Mouse (Mus musculus) midbrain, embryonic 15.5 days (tissue): Measurements from ENCODE around the gene Hsd17b11. TPM values are rescaled to one million over a fixed set of nuclear protein-coding genes. Genes with fewer than 3 reads are reported as not detected.

Source experiments
- ATAC-seq: fragments of 200-750 bp; cut with Nextera tagmentation; replicated peaks from 2 replicates; pipeline ENCODE4 v1.8.0; 2017; ENCODE audit warnings: moderate TSS enrichment
- H3K27ac ChIP-seq: fragments of 300-500 bp; sonication (generic); 2 replicates; pipeline ENCODE4 v1.5.1; 2015; ENCODE audit warnings: mild to moderate bottlenecking, inconsistent platforms
- H3K27me3 ChIP-seq: fragments of 300-500 bp; sonication (generic); replicated peaks from 2 replicates; pipeline ENCODE4 v1.6.1; 2015; ENCODE audit warnings: inconsistent platforms
- H3K36me3 ChIP-seq: fragments of 300-500 bp; sonication (generic); replicated peaks from 2 replicates; pipeline ENCODE4 v1.6.1; 2015; ENCODE audit warnings: inconsistent platforms
- H3K4me1 ChIP-seq: fragments of 300-500 bp; sonication (generic); 2 replicates; pipeline ENCODE4 v1.6.1; 2015; ENCODE audit warnings: inconsistent platforms
- H3K4me2 ChIP-seq: fragments of 300-500 bp; sonication (generic); 2 replicates; pipeline ENCODE4 v1.6.1; 2015; ENCODE audit warnings: inconsistent platforms, mild to moderate bottlenecking, moderate library complexity
- H3K4me3 ChIP-seq: fragments of 300-500 bp; sonication (generic); 2 replicates; pipeline ENCODE4 v1.5.1; 2015; ENCODE audit warnings: mild to moderate bottlenecking, inconsistent platforms
- H3K9ac ChIP-seq: fragments of 300-500 bp; sonication (generic); 2 replicates; pipeline ENCODE4 v1.6.1; 2015; ENCODE audit warnings: mild to moderate bottlenecking, inconsistent platforms
- H3K9me3 ChIP-seq: fragments of 300-500 bp; sonication (generic); 2 replicates; pipeline ENCODE4 v1.6.1; 2016; ENCODE audit warnings: inconsistent platforms
- WGBS: fragments of 180-500 bp; shearing (Covaris S2); methylation state at CpG from one replicate; pipeline ENCODE4 v1.1.7; 2015; ENCODE audit warnings: mixed read lengths; 5-methylcytosine and 5-hydroxymethylcytosine counted together
- polyA plus RNA-seq: library from polyadenylated mRNA; unstranded; fragments of >200 nt; fragmentation: Nextera tagmentation; extraction: Ambion mirVana; gene quantifications from 2 replicates; pipeline ENCODE4 v1.2.1, GENCODE M21; 2015

Hsd17b11 gene
- polyA plus RNA-seq: 2.2 and 2.6 TPM in 2 replicates

- ATAC-seq: peak; percentile 81
- Histone ChIP-seq H3K9ac (peak within 1 kb of the TSS; percentile 53), H3K9me3 (no peaks in the 10 kb centered on the region), H3K27me3 (peaks cover 10% of the 10 kb centered on the region; the same call in 1 of the 2 replicates), H3K27ac (0 out of 2 replicates have a peak within 1 kb of the TSS, but pooled peaks have one; percentile 30), H3K4me2 (peak within 1 kb of the TSS; percentile 78), H3K4me3 (peak within 1 kb of the TSS; percentile 46), H3K4me1 (peaks cover 7% of the 10 kb centered on the region), H3K36me3 (no peaks in the 10 kb centered on the region)
- 1% methylated on average over 31 of the region's 31 CpGs for WGBS
Measured at GRCm38 (mm10) chr5:104021597-104022378, at the start of gene Hsd17b11. TSS of gene Hsd17b11 (minus strand) at chr5:104021919.

DNA sequence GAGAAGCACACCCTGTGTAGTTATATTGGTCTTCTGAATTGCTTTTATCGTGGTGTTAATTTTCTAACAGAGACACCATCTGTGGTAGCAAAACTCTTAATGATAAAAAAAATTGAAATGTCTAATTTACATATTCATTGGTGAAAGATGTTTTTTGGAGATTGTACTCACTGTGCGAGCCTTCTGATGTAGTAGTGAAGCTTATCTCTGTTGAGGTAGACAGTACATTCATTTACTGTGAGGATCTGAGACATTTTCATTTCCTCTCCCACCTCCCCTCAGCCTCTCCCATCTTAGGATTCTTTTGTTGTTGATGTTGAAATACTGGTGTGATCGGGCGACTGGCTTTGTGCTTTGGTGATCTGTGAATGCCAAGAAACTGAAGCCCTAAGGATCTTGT, 49.3 kb upstream of the Hsd17b11 start:
- no peak for ATAC-seq
- no peaks in the 10 kb centered on the region for H3K36me3 ChIP-seq
- peaks cover 5% of the 10 kb centered on the region; the same call in 1 of the 2 replicates for H3K4me1 ChIP-seq
- no peaks in the 10 kb centered on the region for H3K9me3 ChIP-seq
- 0 out of 2 replicates have a peak, but pooled peaks cover 3% of the 10 kb centered on the region for H3K27me3 ChIP-seq
- no peak overlapping the region for H3K9ac ChIP-seq
- no peak overlapping the region for H3K27ac ChIP-seq
- H3K4me2 ChIP-seq: no peak overlapping the region
- no peak overlapping the region for H3K4me3 ChIP-seq
- WGBS: 65% methylated on average over 4 of the region's 4 CpGs

DNA sequence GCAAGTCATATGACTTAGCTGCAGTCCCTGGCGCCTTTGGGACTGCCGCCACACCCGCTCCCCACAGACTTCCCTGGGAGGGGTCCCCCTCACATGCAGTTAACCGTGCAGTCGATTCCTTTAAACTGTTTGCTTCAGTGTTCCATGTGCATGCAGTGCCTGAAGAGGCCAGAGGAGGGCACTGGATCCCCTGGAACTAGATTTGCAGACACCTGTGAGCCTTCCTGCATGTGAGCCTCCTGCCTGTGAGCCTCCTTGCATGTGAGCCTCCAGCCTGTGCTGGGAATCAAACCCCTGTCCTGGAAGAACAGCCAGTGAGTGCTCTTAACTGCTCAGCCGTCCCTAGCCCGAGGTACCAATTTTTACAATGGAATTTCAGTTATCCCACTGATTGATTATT, 47.0 kb upstream of the Hsd17b11 start:
- H3K36me3 ChIP-seq: 0 out of 2 replicates have a peak, but pooled peaks cover 4% of the 10 kb centered on the region
- no peaks in the 10 kb centered on the region for H3K27me3 ChIP-seq
- no peak overlapping the region for H3K27ac ChIP-seq
- no peak overlapping the region for H3K4me3 ChIP-seq
- H3K9me3 ChIP-seq: no peaks in the 10 kb centered on the region
- H3K9ac ChIP-seq: no peak overlapping the region
- no peak overlapping the region for H3K4me2 ChIP-seq
- ATAC-seq: no peak
- WGBS: 82% methylated on average over 7 of the region's 7 CpGs
- H3K4me1 ChIP-seq: peaks cover 5% of the 10 kb centered on the region; the same call in 1 of the 2 replicates

- Histone ChIP-seq H3K4me3 (no peak overlapping the region), H3K27me3 (no peaks in the 10 kb centered on the region), H3K9ac (no peak overlapping the region), H3K4me2 (no peak overlapping the region), H3K36me3 (peaks cover 13% of the 10 kb centered on the region), H3K27ac (no peak overlapping the region), H3K4me1 (no peaks in the 10 kb centered on the region), H3K9me3 (no peaks in the 10 kb centered on the region)
- WGBS: 83% methylated on average over 11 of the region's 11 CpGs
- ATAC-seq: no peak
Measured at GRCm38 (mm10) chr5:104062773-104063551, 41.2 kb upstream of the Hsd17b11 start.

- no peak overlapping the region for H3K4me3 ChIP-seq
- H3K9ac ChIP-seq: no peak overlapping the region
- peaks cover 13% of the 10 kb centered on the region for H3K36me3 ChIP-seq
- H3K27me3 ChIP-seq: no peaks in the 10 kb centered on the region
- no peak overlapping the region for H3K4me2 ChIP-seq
- no peak for ATAC-seq
- 73% methylated on average over 13 of the region's 13 CpGs for WGBS
- no peak overlapping the region for H3K27ac ChIP-seq
- no peaks in the 10 kb centered on the region for H3K9me3 ChIP-seq
- H3K4me1 ChIP-seq: no peaks in the 10 kb centered on the region
Measured at GRCm38 (mm10) chr5:104061936-104062772, 40.4 kb upstream of the Hsd17b11 start.

DNA sequence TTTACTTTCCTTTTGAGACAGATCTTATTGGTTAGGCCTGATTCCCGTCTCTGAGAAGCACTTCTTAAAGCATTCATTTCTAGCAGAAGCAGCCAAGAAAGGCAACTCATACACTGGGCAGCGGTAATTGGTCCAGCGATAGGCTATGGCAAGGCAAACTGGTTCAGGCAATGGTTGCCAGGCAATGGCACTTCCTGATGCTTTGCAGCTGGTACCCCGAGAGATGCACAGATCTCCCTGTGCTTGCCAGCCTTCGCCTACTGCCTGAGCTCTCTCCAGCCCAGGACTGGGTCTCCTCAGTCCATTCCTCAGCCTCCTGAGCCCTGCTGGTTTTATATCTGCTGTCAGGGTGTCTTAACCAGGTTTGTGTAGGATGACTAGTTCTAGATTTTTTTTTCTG, 38.7 kb upstream of the Hsd17b11 start:
- no peaks in the 10 kb centered on the region for H3K9me3 ChIP-seq
- H3K27me3 ChIP-seq: no peaks in the 10 kb centered on the region
- 85% methylated on average over 5 of the region's 5 CpGs for WGBS
- no peak for ATAC-seq
- no peak overlapping the region for H3K27ac ChIP-seq
- no peaks in the 10 kb centered on the region for H3K4me1 ChIP-seq
- H3K4me3 ChIP-seq: no peak overlapping the region
- H3K4me2 ChIP-seq: no peak overlapping the region
- H3K9ac ChIP-seq: no peak overlapping the region
- peaks cover 13% of the 10 kb centered on the region for H3K36me3 ChIP-seq

- Histone ChIP-seq H3K9ac (no peak overlapping the region), H3K27me3 (no peaks in the 10 kb centered on the region), H3K36me3 (peaks cover 10% of the 10 kb centered on the region), H3K27ac (no peak overlapping the region), H3K4me2 (no peak overlapping the region), H3K9me3 (no peaks in the 10 kb centered on the region), H3K4me1 (no peaks in the 10 kb centered on the region), H3K4me3 (no peak overlapping the region)
- WGBS: 76% methylated on average over 9 of the region's 9 CpGs
- no peak for ATAC-seq
Measured at GRCm38 (mm10) chr5:104059628-104060027, 37.9 kb upstream of the Hsd17b11 start.

DNA sequence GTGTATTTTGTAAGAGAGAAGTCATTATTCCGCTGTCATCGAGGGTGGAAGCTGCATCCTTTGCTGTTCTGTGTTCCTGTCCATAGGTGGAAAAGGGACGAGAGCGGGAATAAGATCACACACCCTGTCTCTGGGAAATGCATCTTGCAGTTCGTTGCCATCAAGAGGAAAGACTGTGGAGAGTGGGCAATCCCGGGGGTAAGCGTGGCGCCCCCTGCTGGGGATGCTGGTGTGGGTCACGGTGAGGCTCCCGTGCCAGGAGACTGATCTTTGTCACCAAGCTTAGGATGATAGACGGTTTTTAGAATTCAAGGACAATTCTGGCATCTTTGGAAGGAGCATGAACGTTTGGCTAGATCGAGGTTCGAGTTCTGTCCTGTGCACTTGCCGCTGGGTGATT, 36.3 kb upstream of the Hsd17b11 start:
- WGBS: 64% methylated on average over 15 of the region's 15 CpGs
- H3K36me3 ChIP-seq: peaks cover 10% of the 10 kb centered on the region

DNA sequence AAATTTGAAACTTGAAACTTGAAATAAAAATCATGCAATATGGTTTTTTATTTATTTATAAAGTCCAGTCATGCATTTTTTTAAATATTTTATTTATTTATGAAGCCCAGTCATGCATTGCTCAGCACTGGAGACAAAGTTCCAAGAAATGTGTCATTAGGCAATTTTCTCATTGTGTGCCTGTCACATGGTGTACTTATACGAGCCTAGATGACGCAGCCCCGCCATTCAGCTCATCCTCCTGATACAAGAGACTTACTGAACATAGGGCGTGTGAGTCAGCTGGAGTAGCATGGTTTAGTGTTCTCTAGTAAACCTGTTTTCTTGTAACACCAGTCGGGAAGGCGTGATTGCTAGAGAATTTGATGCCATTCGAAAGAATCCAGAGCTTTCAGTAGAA, 34.6 kb upstream of the Hsd17b11 start:
- Histone ChIP-seq H3K27me3 (no peaks in the 10 kb centered on the region), H3K36me3 (peaks cover 11% of the 10 kb centered on the region; the same call in 1 of the 2 replicates), H3K27ac (no peak overlapping the region), H3K4me1 (no peaks in the 10 kb centered on the region), H3K9me3 (no peaks in the 10 kb centered on the region), H3K4me3 (no peak overlapping the region), H3K9ac (no peak overlapping the region), H3K4me2 (no peak overlapping the region)
- 81% methylated on average over 7 of the region's 7 CpGs for WGBS
- ATAC-seq: no peak

More for the DNA sequence above, 36.3 kb upstream of the Hsd17b11 start:
- H3K9me3 ChIP-seq: no peaks in the 10 kb centered on the region
- H3K27ac ChIP-seq: no peak overlapping the region
- no peak overlapping the region for H3K4me3 ChIP-seq
- H3K4me1 ChIP-seq: no peaks in the 10 kb centered on the region
- no peak overlapping the region for H3K9ac ChIP-seq
- no peak for ATAC-seq
- H3K27me3 ChIP-seq: no peaks in the 10 kb centered on the region
- H3K4me2 ChIP-seq: no peak overlapping the region

DNA sequence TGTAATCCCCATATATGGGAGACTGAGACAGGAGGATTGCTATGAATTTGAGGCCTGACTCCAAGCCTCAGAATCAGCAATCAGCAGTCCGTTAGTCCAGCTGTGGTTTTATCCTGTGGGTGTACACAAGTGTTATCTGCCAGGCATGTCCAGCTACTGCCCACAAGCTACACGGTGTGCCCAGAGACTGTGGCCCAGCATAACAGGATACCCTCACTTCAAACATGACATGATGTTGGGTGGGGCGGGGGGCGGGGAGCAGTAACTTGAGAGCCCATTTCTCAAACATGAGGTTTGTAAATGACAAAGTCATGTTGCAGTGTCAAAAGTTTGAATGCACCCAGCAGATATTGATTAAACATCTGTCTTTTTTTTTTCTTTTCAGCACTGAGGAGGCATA, 34.1 kb upstream of the Hsd17b11 start:
- Histone ChIP-seq H3K4me1 (no peaks in the 10 kb centered on the region), H3K27me3 (no peaks in the 10 kb centered on the region), H3K9me3 (no peaks in the 10 kb centered on the region), H3K9ac (no peak overlapping the region), H3K36me3 (peaks cover 14% of the 10 kb centered on the region; the same call in 1 of the 2 replicates), H3K4me3 (no peak overlapping the region), H3K27ac (no peak overlapping the region), H3K4me2 (no peak overlapping the region)
- 94% methylated on average over 4 of the region's 4 CpGs for WGBS
- no peak for ATAC-seq

DNA sequence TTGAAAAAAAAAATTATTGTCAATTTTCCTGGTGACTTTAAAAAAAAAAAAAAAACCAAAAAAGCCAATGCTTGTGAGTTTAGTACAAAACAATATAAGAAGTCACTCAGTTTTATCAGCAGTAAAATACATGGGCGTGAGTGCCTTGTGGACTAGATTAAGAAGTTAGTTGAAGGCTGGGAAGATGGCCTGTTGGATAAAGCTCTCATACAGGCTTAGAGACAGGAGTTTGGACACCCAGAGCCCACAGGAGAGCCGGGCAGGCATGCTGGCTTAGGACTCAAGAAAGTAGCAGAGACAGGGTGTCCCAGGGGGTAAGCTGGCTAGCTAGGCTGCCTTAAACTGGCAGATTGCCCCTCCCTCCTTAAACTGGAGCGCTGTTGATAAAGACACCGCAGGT, 33.2 kb upstream of the Hsd17b11 start:
- Histone ChIP-seq H3K4me3 (no peak overlapping the region), H3K36me3 (peaks cover 11% of the 10 kb centered on the region; the same call in 1 of the 2 replicates), H3K27ac (no peak overlapping the region), H3K4me1 (no peaks in the 10 kb centered on the region), H3K27me3 (no peaks in the 10 kb centered on the region), H3K9me3 (no peaks in the 10 kb centered on the region), H3K4me2 (no peak overlapping the region), H3K9ac (no peak overlapping the region)
- no peak for ATAC-seq
- WGBS: 94% methylated on average over 4 of the region's 4 CpGs

DNA sequence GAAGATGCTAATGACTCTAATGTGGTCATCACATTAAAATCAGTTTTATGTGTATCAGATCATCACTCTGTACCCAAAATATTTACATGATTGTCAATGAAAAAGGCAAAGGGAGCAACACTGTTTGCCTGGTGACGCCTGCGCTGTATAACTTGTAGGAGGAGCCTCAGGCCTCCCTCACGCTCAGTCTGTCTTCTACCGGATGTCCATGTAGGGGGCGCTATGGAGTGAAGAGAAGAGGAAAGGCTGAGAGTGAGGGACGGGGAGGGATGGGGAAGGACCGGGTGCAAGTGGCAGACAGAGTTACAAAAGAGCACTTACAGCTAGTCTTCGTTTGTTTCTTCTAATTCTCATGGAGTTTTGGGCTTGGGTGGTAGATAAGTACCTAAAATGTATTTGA, 31.2 kb upstream of the Hsd17b11 start:
- no peak for ATAC-seq
- Histone ChIP-seq H3K9ac (no peak overlapping the region), H3K4me2 (no peak overlapping the region), H3K4me3 (no peak overlapping the region), H3K27me3 (no peaks in the 10 kb centered on the region), H3K36me3 (peaks cover 11% of the 10 kb centered on the region; the same call in 1 of the 2 replicates), H3K9me3 (no peaks in the 10 kb centered on the region), H3K4me1 (peaks cover 4% of the 10 kb centered on the region), H3K27ac (no peak overlapping the region)
- 57% methylated on average over 8 of the region's 8 CpGs for WGBS
